Mouse (Mus musculus): ENCODE results near the gene Nr1h4. TPM values are rescaled to one million over a fixed set of nuclear protein-coding genes. Genes with fewer than 3 reads are reported as not detected.

Nr1h4 gene
- polyA plus RNA-seq, 1 experiment from 2014 or later: not detected

DNA sequence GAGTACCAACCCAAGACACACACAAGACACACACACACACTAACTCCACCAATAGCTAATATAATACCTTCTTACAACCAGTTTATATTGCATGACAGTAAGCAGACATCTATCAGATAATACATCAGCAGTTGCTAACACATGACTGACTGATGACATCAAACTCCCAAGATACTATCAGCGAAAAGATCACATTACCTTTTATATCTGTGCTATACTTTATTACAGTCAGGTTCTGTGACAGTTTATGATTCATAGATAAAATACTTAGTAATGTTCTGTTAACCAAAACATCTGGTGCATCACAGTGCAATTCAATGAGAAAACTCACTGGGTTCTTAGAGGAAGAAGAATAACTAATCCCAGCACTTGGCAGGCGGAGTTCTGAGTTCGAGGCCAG lies 91.4 kb downstream of the Nr1h4 start:
- Histone ChIP-seq H3K36me3 (ENCODE audit: control insufficient read depth, insufficient read depth, low read length) (0 out of 2 replicates have a peak, but pooled peaks cover 8% of the 10 kb centered on the region), H3K4me2 (ENCODE audit: low read depth, low read length) (peak overlapping the region; percentile 89; the same call in 1 of the 2 replicates), H3K4me1 (ENCODE audit: control insufficient read depth, insufficient read depth, low read length) (peaks cover 6% of the 10 kb centered on the region; the same call in 1 of the 2 replicates), H3K27me3 (replicated peaks; ENCODE audit: control insufficient read depth, insufficient read depth, low read length) (no peaks in the 10 kb centered on the region), H3K9ac (ENCODE audit: low read depth, low read length) (no peak overlapping the region), H3K4me3 (ENCODE audit: low read depth, low read length) (no peak overlapping the region), H3K9me3 (ENCODE audit: control insufficient read depth, low read length) (no peaks in the 10 kb centered on the region), H3K27ac (replicated peaks; ENCODE audit: low read depth, low read length) (no peak overlapping the region)
- no peak for ATAC-seq (ENCODE audit: low read depth)
- no peak for DNase-seq (ENCODE audit: low spot score)
- WGBS: 97% methylated on average over 3 of the region's 3 CpGs

DNA sequence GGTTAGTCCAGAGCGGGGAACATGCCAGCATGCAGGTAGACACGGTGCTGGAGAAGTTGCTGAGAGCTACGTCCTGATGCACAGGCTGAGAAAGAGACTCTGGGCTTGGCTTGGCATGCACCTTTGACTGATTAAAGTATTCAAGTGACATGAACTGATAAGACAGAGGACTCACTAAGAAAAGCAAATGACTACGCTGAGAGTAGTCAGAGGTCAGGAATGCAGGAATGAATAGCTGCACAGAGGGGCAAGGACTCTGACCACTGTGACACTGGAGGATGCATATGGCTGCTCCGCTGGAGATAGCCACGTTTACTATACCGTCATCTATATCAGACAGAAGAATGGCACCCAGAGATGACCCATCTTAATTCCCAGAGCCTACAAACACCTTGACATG lies 94.0 kb downstream of the Nr1h4 start:
- DNase-seq (ENCODE audit: low spot score) (no peak), ATAC-seq (ENCODE audit: low read depth) (no peak)
- no peaks in the 10 kb centered on the region for H3K27me3 ChIP-seq (replicated peaks; ENCODE audit: control insufficient read depth, insufficient read depth, low read length)
- H3K4me2 ChIP-seq (ENCODE audit: low read depth, low read length): no peak overlapping the region
- H3K36me3 ChIP-seq (ENCODE audit: control insufficient read depth, insufficient read depth, low read length): 0 out of 2 replicates have a peak, but pooled peaks cover 8% of the 10 kb centered on the region
- H3K4me3 ChIP-seq (ENCODE audit: low read depth, low read length): no peak overlapping the region
- H3K9ac ChIP-seq (ENCODE audit: low read depth, low read length): no peak overlapping the region
- H3K4me1 ChIP-seq (ENCODE audit: control insufficient read depth, insufficient read depth, low read length): peaks cover 6% of the 10 kb centered on the region; the same call in 1 of the 2 replicates
- H3K9me3 ChIP-seq (ENCODE audit: control insufficient read depth, low read length): no peaks in the 10 kb centered on the region
- H3K27ac ChIP-seq (replicated peaks; ENCODE audit: low read depth, low read length): no peak overlapping the region
- WGBS: 85% methylated on average over 7 of the region's 7 CpGs

DNA sequence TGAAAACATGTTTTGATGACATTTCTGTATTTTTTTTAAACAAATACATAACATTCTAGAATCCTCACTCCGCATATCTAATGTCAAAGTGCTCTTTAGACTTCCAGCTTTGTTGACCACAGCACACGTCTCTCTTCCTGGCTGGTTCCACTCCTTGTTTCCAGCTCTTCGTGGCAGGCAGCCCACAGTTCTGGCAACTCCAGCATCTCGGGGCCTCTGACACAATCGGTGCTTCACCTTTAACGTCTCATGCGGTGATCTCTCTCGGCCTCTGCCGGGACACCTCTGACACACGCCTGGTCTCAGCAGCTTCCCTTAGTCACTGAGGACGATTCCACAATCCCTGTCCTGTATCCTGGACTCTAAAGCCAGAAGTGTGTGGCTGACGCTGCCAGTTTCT lies 95.4 kb downstream of the Nr1h4 start:
- Histone ChIP-seq H3K4me2 (ENCODE audit: low read depth, low read length) (no peak overlapping the region), H3K4me1 (ENCODE audit: control insufficient read depth, insufficient read depth, low read length) (peaks cover 6% of the 10 kb centered on the region; the same call in 1 of the 2 replicates), H3K9me3 (ENCODE audit: control insufficient read depth, low read length) (no peaks in the 10 kb centered on the region), H3K4me3 (ENCODE audit: low read depth, low read length) (no peak overlapping the region), H3K27ac (replicated peaks; ENCODE audit: low read depth, low read length) (no peak overlapping the region), H3K9ac (ENCODE audit: low read depth, low read length) (no peak overlapping the region), H3K27me3 (replicated peaks; ENCODE audit: control insufficient read depth, insufficient read depth, low read length) (no peaks in the 10 kb centered on the region), H3K36me3 (ENCODE audit: control insufficient read depth, insufficient read depth, low read length) (0 out of 2 replicates have a peak, but pooled peaks cover 8% of the 10 kb centered on the region)
- DNase-seq (ENCODE audit: low spot score) (no peak), ATAC-seq (ENCODE audit: low read depth) (no peak)
- WGBS: 82% methylated on average over 12 of the region's 12 CpGs

DNA sequence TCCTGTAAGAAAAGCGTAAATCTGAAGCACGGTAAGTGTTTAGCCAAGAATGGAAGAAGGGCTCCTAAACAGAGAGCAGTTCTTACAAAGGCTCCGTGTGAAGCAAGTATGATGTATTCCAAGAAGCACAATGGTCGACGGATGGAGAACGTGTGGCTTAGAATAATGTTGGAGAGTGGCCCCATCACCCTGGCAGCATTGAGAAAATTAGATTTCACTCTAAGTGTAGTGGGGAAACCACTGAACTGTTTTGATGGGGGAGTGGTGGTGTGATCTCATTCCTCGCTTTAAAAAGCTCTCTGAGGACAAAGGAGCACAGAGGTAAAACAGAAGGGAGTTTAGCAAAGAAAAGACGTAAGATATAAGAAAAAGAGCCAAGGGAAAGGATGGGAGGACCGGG lies 95.9 kb downstream of the Nr1h4 start:
- H3K27ac ChIP-seq (replicated peaks; ENCODE audit: low read depth, low read length): no peak overlapping the region
- no peak overlapping the region for H3K9ac ChIP-seq (ENCODE audit: low read depth, low read length)
- 0 out of 2 replicates have a peak, but pooled peaks cover under 1% of the 10 kb centered on the region for H3K4me1 ChIP-seq (ENCODE audit: control insufficient read depth, insufficient read depth, low read length)
- no peaks in the 10 kb centered on the region for H3K27me3 ChIP-seq (replicated peaks; ENCODE audit: control insufficient read depth, insufficient read depth, low read length)
- no peak for ATAC-seq (ENCODE audit: low read depth)
- H3K36me3 ChIP-seq (ENCODE audit: control insufficient read depth, insufficient read depth, low read length): 0 out of 2 replicates have a peak, but pooled peaks cover 8% of the 10 kb centered on the region
- no peak for DNase-seq (ENCODE audit: low spot score)
- H3K4me3 ChIP-seq (ENCODE audit: low read depth, low read length): no peak overlapping the region
- H3K9me3 ChIP-seq (ENCODE audit: control insufficient read depth, low read length): no peaks in the 10 kb centered on the region
- no peak overlapping the region for H3K4me2 ChIP-seq (ENCODE audit: low read depth, low read length)
- WGBS: 73% methylated on average over 9 of the region's 9 CpGs

DNA sequence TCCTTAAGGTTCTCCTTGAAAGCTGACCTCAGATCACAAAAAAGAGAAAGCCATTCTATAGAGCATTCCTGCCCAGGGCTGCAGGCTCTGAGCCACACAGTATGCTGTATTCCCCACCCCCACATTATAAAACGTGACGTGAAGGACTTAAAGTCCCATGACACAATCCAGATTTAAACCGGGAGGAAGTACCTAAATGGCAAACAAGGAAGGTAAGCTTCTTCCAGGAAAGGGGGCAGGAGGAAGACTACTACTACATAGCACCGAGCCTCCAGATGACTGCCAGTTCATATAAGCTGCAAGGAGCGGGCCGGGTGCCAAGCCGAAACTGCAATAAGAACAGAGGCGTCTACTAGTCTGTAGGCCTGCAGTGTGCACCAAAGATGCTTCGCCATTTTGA lies 97.5 kb downstream of the Nr1h4 start:
- H3K9ac ChIP-seq (ENCODE audit: low read depth, low read length): no peak overlapping the region
- 0 out of 2 replicates have a peak, but pooled peaks cover 8% of the 10 kb centered on the region for H3K36me3 ChIP-seq (ENCODE audit: control insufficient read depth, insufficient read depth, low read length)
- 65% methylated on average over 9 of the region's 9 CpGs for WGBS
- no peaks in the 10 kb centered on the region for H3K9me3 ChIP-seq (ENCODE audit: control insufficient read depth, low read length)
- H3K27me3 ChIP-seq (replicated peaks; ENCODE audit: control insufficient read depth, insufficient read depth, low read length): no peaks in the 10 kb centered on the region
- DNase-seq (ENCODE audit: low spot score): peak; percentile 45
- H3K4me2 ChIP-seq (ENCODE audit: low read depth, low read length): no peak overlapping the region
- H3K4me3 ChIP-seq (ENCODE audit: low read depth, low read length): no peak overlapping the region
- H3K27ac ChIP-seq (replicated peaks; ENCODE audit: low read depth, low read length): no peak overlapping the region
- no peaks in the 10 kb centered on the region for H3K4me1 ChIP-seq (ENCODE audit: control insufficient read depth, insufficient read depth, low read length)
- ATAC-seq (ENCODE audit: low read depth): no peak

DNA sequence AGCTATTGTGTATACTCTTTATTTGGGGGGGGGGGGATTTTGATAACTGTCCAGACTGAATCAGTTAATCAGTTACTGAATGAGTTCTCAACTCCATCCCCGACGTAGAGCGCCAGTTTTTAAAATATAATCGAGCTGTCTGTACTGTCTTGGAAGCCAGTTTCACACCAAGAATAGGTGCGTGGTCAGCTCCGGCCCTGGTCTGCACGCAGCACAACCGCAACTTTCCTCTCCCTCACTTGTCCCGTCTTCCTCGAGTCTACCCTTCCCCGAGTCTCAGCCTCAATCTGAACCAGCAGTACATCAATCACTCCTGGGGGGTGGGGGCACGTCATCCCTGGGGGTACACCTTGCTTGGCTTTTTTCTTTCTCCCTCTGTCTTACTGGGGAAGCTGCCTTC lies 98.0 kb downstream of the Nr1h4 start:
- ATAC-seq (ENCODE audit: low read depth): no peak
- no peaks in the 10 kb centered on the region for H3K4me1 ChIP-seq (ENCODE audit: control insufficient read depth, insufficient read depth, low read length)
- no peak overlapping the region for H3K4me3 ChIP-seq (ENCODE audit: low read depth, low read length)
- 0 out of 2 replicates have a peak, but pooled peaks cover 8% of the 10 kb centered on the region for H3K36me3 ChIP-seq (ENCODE audit: control insufficient read depth, insufficient read depth, low read length)
- WGBS: 73% methylated on average over 12 of the region's 12 CpGs
- no peak overlapping the region for H3K4me2 ChIP-seq (ENCODE audit: low read depth, low read length)
- H3K27ac ChIP-seq (replicated peaks; ENCODE audit: low read depth, low read length): no peak overlapping the region
- H3K27me3 ChIP-seq (replicated peaks; ENCODE audit: control insufficient read depth, insufficient read depth, low read length): no peaks in the 10 kb centered on the region
- H3K9ac ChIP-seq (ENCODE audit: low read depth, low read length): no peak overlapping the region
- no peak for DNase-seq (ENCODE audit: low spot score)
- H3K9me3 ChIP-seq (ENCODE audit: control insufficient read depth, low read length): no peaks in the 10 kb centered on the region

DNA sequence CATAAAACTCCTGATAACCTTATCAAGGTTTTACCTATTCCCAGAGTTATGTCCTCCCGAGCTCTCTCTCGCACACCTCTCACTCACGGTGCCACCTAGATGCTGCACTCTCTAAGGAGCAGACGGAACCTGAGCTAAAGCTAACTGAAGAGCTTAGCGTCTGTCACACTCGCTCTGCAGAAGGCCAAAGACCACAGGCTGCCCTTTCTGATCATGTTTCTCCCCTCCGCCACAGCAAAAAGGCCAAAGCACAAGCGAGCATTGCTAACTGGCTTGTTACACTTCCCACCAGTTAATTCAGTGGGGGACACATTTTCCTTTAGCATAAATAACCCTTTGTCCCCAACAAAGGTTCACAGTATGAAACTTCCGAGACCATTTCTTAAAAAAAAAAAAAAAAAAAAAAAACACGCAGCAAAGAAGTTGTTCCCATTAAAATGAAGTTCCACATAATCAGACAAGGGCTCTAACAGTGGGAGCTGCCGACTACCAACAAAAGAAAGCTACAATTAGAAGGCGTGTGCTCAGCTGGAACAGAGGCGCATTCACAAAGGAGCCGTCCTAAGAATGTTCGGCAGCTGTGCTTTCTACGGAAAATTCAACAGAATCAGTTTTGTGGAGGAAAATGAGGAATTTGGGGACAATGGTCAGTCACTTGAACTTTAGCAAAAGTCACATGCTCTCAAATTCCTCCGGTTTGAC lies 98.7 kb downstream of the Nr1h4 start:
- no peaks in the 10 kb centered on the region for H3K27me3 ChIP-seq (replicated peaks; ENCODE audit: control insufficient read depth, insufficient read depth, low read length)
- 37% methylated on average over 17 of the region's 17 CpGs for WGBS
- H3K9ac ChIP-seq (ENCODE audit: low read depth, low read length): no peak overlapping the region
- peak; percentile 63 for DNase-seq (ENCODE audit: low spot score)
- no peaks in the 10 kb centered on the region for H3K4me1 ChIP-seq (ENCODE audit: control insufficient read depth, insufficient read depth, low read length)
- H3K4me3 ChIP-seq (ENCODE audit: low read depth, low read length): no peak overlapping the region
- peak; percentile 62; the same call in 1 of the 2 replicates for ATAC-seq (ENCODE audit: low read depth)
- H3K27ac ChIP-seq (replicated peaks; ENCODE audit: low read depth, low read length): no peak overlapping the region
- H3K36me3 ChIP-seq (ENCODE audit: control insufficient read depth, insufficient read depth, low read length): peaks cover 13% of the 10 kb centered on the region; the same call in 1 of the 2 replicates
- H3K4me2 ChIP-seq (ENCODE audit: low read depth, low read length): 0 out of 2 replicates have a peak overlapping the region, but pooled peaks have one; percentile 0
- no peaks in the 10 kb centered on the region for H3K9me3 ChIP-seq (ENCODE audit: control insufficient read depth, low read length)

DNA sequence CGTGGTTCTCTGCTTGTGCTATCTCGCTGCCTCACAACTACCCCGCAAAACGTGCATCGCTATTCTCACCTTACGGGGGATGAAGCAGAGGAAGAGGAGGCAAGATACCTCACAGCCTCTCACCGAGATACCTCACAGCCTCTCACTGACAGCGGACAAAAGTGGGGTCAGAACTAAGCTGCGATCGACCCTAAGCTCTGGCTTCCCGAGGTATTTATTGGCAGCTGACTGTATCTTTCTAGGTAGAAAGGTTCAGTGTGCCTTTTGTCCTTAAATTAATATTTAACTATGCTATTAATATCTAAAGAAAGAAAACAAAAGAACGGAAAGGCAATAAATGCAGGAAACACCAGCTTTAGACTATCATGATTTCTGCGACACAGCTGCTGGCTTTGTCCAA lies 100.6 kb downstream of the Nr1h4 start:
- no peak overlapping the region for H3K27ac ChIP-seq (replicated peaks; ENCODE audit: low read depth, low read length)
- no peak overlapping the region for H3K4me2 ChIP-seq (ENCODE audit: low read depth, low read length)
- 94% methylated on average over 13 of the region's 13 CpGs for WGBS
- H3K36me3 ChIP-seq (ENCODE audit: control insufficient read depth, insufficient read depth, low read length): peaks cover 18% of the 10 kb centered on the region; the same call in 1 of the 2 replicates
- no peaks in the 10 kb centered on the region for H3K27me3 ChIP-seq (replicated peaks; ENCODE audit: control insufficient read depth, insufficient read depth, low read length)
- no peak for DNase-seq (ENCODE audit: low spot score)
- no peaks in the 10 kb centered on the region for H3K9me3 ChIP-seq (ENCODE audit: control insufficient read depth, low read length)
- H3K9ac ChIP-seq (ENCODE audit: low read depth, low read length): no peak overlapping the region
- H3K4me1 ChIP-seq (ENCODE audit: control insufficient read depth, insufficient read depth, low read length): no peaks in the 10 kb centered on the region
- H3K4me3 ChIP-seq (ENCODE audit: low read depth, low read length): no peak overlapping the region
- no peak for ATAC-seq (ENCODE audit: low read depth)

DNA sequence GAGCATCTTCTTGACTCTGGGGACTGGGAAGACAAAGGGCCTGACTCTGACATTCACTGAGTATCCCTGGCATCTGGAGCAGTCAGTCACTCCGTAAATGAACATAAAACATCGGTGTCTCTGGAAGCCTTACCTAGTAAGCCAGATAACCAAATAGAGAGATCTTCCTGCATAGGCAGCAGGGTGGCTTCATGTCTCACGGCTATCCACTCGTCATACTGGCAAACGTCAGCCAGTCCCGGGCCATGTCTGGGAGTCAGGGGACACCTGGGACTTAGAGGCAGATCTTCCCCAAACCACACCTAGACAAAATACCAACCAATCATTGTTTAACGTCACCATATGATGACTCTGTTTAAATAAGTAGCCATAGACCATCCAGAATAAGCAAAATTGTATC lies 102.6 kb downstream of the Nr1h4 start:
- H3K4me1 ChIP-seq (ENCODE audit: control insufficient read depth, insufficient read depth, low read length): no peaks in the 10 kb centered on the region
- 88% methylated on average over 7 of the region's 7 CpGs for WGBS
- peaks cover 27% of the 10 kb centered on the region for H3K36me3 ChIP-seq (ENCODE audit: control insufficient read depth, insufficient read depth, low read length)
- no peak overlapping the region for H3K4me3 ChIP-seq (ENCODE audit: low read depth, low read length)
- no peak overlapping the region for H3K4me2 ChIP-seq (ENCODE audit: low read depth, low read length)
- ATAC-seq (ENCODE audit: low read depth) (no peak), DNase-seq (ENCODE audit: low spot score) (no peak)
- H3K27me3 ChIP-seq (replicated peaks; ENCODE audit: control insufficient read depth, insufficient read depth, low read length): no peaks in the 10 kb centered on the region
- H3K9ac ChIP-seq (ENCODE audit: low read depth, low read length): no peak overlapping the region
- H3K9me3 ChIP-seq (ENCODE audit: control insufficient read depth, low read length): no peaks in the 10 kb centered on the region
- no peak overlapping the region for H3K27ac ChIP-seq (replicated peaks; ENCODE audit: low read depth, low read length)

Data from embryonic facial prominence, embryonic 14.5 days (tissue).